Mouse (Mus musculus): ENCODE results near the gene Igfbp2. TPM values are rescaled to one million over a fixed set of nuclear protein-coding genes. Genes with fewer than 3 reads are reported as not detected.

Igfbp2 gene
- 63.0 and 76.3 TPM in 2 replicates for polyA plus RNA-seq (2012; rRNA removed)

GRCm38 (mm10) chr1:72823751-72824706, at the start of gene Igfbp2:
Gene Igfbp2, plus strand, starts transcription at chr1:72824503.
- peak within 1 kb of the TSS; percentile 15 for H3K4me3 ChIP-seq (ENCODE audit: insufficient read depth, low read length)
- TF ChIP-seq CTCF (IDR thresholded peaks at IDR 0.05; ENCODE audit: extremely low read depth, insufficient read depth, low read length) (no peak), POLR2A (IDR thresholded peaks at IDR 0.05; ENCODE audit: extremely low read depth, insufficient read depth, low read length) (no peak)
- H3K4me1 ChIP-seq (ENCODE audit: control insufficient read depth, insufficient read depth, low read length), result no peaks in the 10 kb centered on the region
- no peak within 1 kb of the TSS for H3K27ac ChIP-seq (ENCODE audit: insufficient read depth, low read length)

DNA sequence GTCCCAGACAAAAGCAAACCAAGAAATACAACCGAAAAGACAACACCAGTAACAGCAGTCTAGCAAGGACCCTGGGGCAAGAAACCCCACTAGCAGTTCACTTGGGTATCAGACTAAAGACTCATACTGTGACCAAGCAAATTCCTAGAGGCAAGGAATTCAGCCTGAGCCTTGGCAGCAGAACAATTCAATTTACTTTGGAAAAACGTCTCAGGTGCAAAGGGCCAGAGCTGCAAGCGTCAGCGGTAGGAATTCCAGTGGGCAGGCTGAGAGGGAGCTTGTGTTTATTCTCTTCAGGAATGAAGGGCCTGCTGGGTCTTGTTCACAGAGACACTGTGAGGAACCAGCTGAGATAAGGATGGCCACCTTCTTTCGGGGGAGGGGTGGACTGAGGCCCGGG, 45.5 kb upstream of the Igfbp2 start:
- TF ChIP-seq CTCF (IDR thresholded peaks at IDR 0.05; ENCODE audit: extremely low read depth, insufficient read depth, low read length) (no peak), POLR2A (IDR thresholded peaks at IDR 0.05; ENCODE audit: extremely low read depth, insufficient read depth, low read length) (no peak)
- Histone ChIP-seq H3K4me3 (ENCODE audit: insufficient read depth, low read length) (no peak overlapping the region), H3K27ac (ENCODE audit: insufficient read depth, low read length) (no peak overlapping the region), H3K4me1 (ENCODE audit: control insufficient read depth, insufficient read depth, low read length) (no peaks in the 10 kb centered on the region)

GRCm38 (mm10) chr1:72780720-72781119, 43.6 kb upstream of the Igfbp2 start:
- Histone ChIP-seq H3K4me1 (ENCODE audit: control insufficient read depth, insufficient read depth, low read length) (no peaks in the 10 kb centered on the region), H3K4me3 (ENCODE audit: insufficient read depth, low read length) (no peak overlapping the region), H3K27ac (ENCODE audit: insufficient read depth, low read length) (no peak overlapping the region)
- TF ChIP-seq POLR2A (IDR thresholded peaks at IDR 0.05; ENCODE audit: extremely low read depth, insufficient read depth, low read length), result no peak
- TF ChIP-seq CTCF (IDR thresholded peaks at IDR 0.05; ENCODE audit: extremely low read depth, insufficient read depth, low read length), result no peak

DNA sequence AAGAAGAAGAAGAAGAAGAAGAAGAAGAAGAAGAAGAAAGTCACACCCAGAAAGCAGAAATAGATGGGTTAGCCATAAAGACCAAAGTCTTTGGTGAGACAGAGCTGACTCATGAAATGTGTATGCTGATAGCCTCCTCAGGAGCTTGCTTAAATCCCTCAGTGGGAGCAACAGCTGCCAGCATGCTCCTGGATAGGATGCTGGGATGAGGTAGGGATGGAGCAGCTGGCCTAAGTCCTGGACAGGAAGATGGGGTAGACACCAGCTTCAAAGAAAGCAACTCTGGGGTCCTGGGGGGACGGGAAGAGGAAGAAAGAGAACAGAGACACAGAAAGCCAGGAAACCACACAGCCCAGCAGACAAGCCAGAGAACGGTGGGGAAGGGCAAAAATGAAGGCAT, 41.0 kb upstream of the Igfbp2 start:
- TF ChIP-seq POLR2A (IDR thresholded peaks at IDR 0.05; ENCODE audit: extremely low read depth, insufficient read depth, low read length) (no peak), CTCF (IDR thresholded peaks at IDR 0.05; ENCODE audit: extremely low read depth, insufficient read depth, low read length) (no peak)
- H3K27ac ChIP-seq (ENCODE audit: insufficient read depth, low read length), result no peak overlapping the region
- H3K4me1 ChIP-seq (ENCODE audit: control insufficient read depth, insufficient read depth, low read length), result no peaks in the 10 kb centered on the region
- no peak overlapping the region for H3K4me3 ChIP-seq (ENCODE audit: insufficient read depth, low read length)

DNA sequence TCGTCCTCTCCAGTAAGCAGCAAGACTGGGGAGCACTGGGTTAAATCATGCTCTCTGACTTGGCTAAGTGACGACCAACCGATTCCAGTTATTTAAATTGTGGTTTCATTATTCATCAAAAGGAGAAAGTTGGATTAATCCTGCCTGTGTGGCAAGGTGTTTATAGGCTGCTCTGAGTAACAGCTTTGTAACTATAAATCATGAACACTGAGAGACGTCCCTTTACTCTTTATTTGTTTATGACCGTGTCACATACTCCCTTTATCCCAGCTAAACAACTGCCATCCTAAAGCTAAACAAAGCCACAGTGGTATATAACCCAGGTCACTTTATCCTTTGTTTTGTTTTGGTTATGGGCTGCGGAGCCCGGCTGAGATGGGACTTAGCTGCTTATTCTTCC, 40.3 kb upstream of the Igfbp2 start:
- no peak overlapping the region for H3K27ac ChIP-seq (ENCODE audit: insufficient read depth, low read length)
- no peaks in the 10 kb centered on the region for H3K4me1 ChIP-seq (ENCODE audit: control insufficient read depth, insufficient read depth, low read length)
- no peak for TF ChIP-seq POLR2A (IDR thresholded peaks at IDR 0.05; ENCODE audit: extremely low read depth, insufficient read depth, low read length)
- TF ChIP-seq CTCF (IDR thresholded peaks at IDR 0.05; ENCODE audit: extremely low read depth, insufficient read depth, low read length), result no peak
- no peak overlapping the region for H3K4me3 ChIP-seq (ENCODE audit: insufficient read depth, low read length)

DNA sequence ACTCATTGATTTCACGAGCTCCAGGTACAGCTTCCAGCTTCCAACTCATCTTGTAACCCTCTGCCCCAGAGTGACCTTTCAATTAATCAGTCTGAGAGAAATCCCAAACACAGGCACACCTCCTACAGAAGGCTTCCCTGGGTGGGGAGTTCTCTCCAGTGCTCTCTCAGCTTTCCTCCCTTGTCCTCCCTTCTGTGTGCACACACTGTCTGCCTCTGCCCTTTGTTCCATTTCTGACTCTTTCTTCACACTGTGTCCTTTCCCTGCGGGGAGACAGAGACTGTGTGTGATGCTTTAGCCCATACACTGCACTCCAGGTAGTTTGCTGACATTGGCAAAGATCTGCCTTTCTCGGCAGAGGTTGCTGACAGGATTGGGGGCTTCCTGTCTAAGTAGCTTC, 33.6 kb upstream of the Igfbp2 start:
- TF ChIP-seq CTCF (IDR thresholded peaks at IDR 0.05; ENCODE audit: extremely low read depth, insufficient read depth, low read length), result no peak
- no peak for TF ChIP-seq POLR2A (IDR thresholded peaks at IDR 0.05; ENCODE audit: extremely low read depth, insufficient read depth, low read length)
- no peaks in the 10 kb centered on the region for H3K4me1 ChIP-seq (ENCODE audit: control insufficient read depth, insufficient read depth, low read length)
- no peak overlapping the region for H3K27ac ChIP-seq (ENCODE audit: insufficient read depth, low read length)
- no peak overlapping the region for H3K4me3 ChIP-seq (ENCODE audit: insufficient read depth, low read length)

DNA sequence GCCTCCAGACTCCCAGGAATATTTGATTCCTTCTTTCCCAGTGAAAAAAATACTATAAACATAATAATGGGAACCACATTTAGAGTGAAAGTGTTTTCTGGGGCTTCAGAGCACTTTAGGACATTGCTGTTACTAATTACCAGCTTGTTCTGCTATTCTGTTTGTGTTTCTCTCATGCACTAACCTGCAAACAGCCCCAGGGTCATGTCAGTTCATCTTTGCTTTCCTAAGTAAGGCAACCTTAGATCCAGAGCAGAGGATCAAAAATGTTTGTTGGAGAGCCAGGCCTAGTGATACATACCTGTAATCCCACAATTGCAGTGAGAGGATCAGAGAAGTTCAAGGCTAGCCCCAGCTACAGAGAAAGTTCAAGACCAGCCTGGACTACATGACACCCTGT, 32.6 kb upstream of the Igfbp2 start:
- TF ChIP-seq POLR2A (IDR thresholded peaks at IDR 0.05; ENCODE audit: extremely low read depth, insufficient read depth, low read length) (no peak), CTCF (IDR thresholded peaks at IDR 0.05; ENCODE audit: extremely low read depth, insufficient read depth, low read length) (no peak)
- Histone ChIP-seq H3K4me3 (ENCODE audit: insufficient read depth, low read length) (no peak overlapping the region), H3K27ac (ENCODE audit: insufficient read depth, low read length) (no peak overlapping the region), H3K4me1 (ENCODE audit: control insufficient read depth, insufficient read depth, low read length) (no peaks in the 10 kb centered on the region)

DNA sequence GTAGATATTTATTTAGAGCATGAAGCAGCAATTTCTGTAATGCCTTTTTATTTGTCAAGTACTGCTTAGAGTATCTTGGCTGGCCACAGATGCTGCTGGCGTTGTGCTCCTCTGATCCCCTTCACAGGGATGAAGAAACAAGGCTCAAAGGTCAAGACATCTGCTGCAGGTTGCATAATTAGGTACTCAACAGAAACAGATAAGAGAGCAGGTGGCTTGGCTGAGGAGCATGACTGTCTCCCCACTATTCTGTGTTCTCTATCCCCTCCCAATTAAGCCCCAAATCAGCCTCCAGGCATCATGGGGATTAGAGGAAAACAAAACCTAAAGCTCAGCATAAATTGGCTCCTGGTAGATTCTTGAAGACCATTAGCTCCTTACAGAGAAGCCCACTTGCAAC, 32.0 kb upstream of the Igfbp2 start:
- H3K27ac ChIP-seq (ENCODE audit: insufficient read depth, low read length), result no peak overlapping the region
- H3K4me3 ChIP-seq (ENCODE audit: insufficient read depth, low read length), result no peak overlapping the region
- no peaks in the 10 kb centered on the region for H3K4me1 ChIP-seq (ENCODE audit: control insufficient read depth, insufficient read depth, low read length)
- TF ChIP-seq POLR2A (IDR thresholded peaks at IDR 0.05; ENCODE audit: extremely low read depth, insufficient read depth, low read length), result no peak
- TF ChIP-seq CTCF (IDR thresholded peaks at IDR 0.05; ENCODE audit: extremely low read depth, insufficient read depth, low read length), result no peak

DNA sequence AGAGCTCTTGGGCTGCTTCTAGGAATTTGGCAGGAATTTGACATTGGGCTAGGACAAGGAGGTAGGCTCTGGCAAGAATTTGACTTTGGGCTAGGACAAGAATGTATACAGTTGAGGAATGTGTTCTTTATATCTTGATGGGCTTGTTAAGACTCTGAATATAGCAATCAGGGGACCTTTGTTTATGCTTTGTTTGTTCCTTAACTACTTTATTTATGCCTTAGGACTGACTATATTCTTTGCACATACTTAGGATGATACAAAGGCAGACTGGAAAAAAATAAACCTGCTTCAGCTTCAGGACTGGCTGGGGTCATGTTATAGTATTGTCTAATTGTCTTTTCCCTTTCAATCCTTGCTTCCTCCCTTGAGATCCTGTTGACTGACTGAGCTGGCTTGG, 31.1 kb upstream of the Igfbp2 start:
- no peak overlapping the region for H3K27ac ChIP-seq (ENCODE audit: insufficient read depth, low read length)
- no peaks in the 10 kb centered on the region for H3K4me1 ChIP-seq (ENCODE audit: control insufficient read depth, insufficient read depth, low read length)
- TF ChIP-seq POLR2A (IDR thresholded peaks at IDR 0.05; ENCODE audit: extremely low read depth, insufficient read depth, low read length) (no peak), CTCF (IDR thresholded peaks at IDR 0.05; ENCODE audit: extremely low read depth, insufficient read depth, low read length) (no peak)
- H3K4me3 ChIP-seq (ENCODE audit: insufficient read depth, low read length), result no peak overlapping the region

GRCm38 (mm10) chr1:72796128-72796527, 28.2 kb upstream of the Igfbp2 start:
- no peak for TF ChIP-seq CTCF (IDR thresholded peaks at IDR 0.05; ENCODE audit: extremely low read depth, insufficient read depth, low read length)
- no peak overlapping the region for H3K4me3 ChIP-seq (ENCODE audit: insufficient read depth, low read length)
- no peak overlapping the region for H3K27ac ChIP-seq (ENCODE audit: insufficient read depth, low read length)
- H3K4me1 ChIP-seq (ENCODE audit: control insufficient read depth, insufficient read depth, low read length), result no peaks in the 10 kb centered on the region
